8 mouse cellular contexts compared by ENCODE assay signal in genomic region chr4:117409144-117410048, GRCm38 (mm10).
DNase-seq lines count a peak whose midpoint lies in the region; ATAC-seq and TF ChIP-seq lines count a peak whose summit lies in the region.
"Had no signal": no experiment of that assay in that cellular context is flagged by ENCODE, and none has a peak within 500 bp of the region (broad histone marks: within the 10 kb centered on the region; RNA-seq: fewer than 3 reads in every experiment).

No protein-coding gene starts in this region.

- TF ChIP-seq POLR2A in limb, embryonic 14.5 days (IDR thresholded peaks at IDR 0.05; ENCODE audit: borderline replicate concordance, extremely low read depth, insufficient read depth, insufficient read length), result no peak

- 22% methylated on average over 14 of the region's 14 CpGs for WGBS in hindbrain, embryonic 11.5 days
- WGBS in limb, embryonic 14.5 days, result 39% methylated on average over 13 of the region's 14 CpGs

- no peaks in the 10 kb centered on the region for H3K27me3 ChIP-seq in E14TG2a.4 (ENCODE audit: insufficient read depth, low read length)
- peaks cover 74% of the 10 kb centered on the region for H3K27me3 ChIP-seq in hindbrain, embryonic 11.5 days (ENCODE audit: control insufficient read depth, insufficient read depth, low read length)
- H3K27me3 ChIP-seq in limb, embryonic 14.5 days (ENCODE audit: control insufficient read depth, insufficient read depth, low read length), result no peaks in the 10 kb centered on the region

- TF ChIP-seq CTCF in E14TG2a.4 (conservative IDR thresholded peaks at IDR 0.05; ENCODE audit: low read length), result no peak

- H3K36me3 ChIP-seq in E14TG2a.4 (ENCODE audit: insufficient read depth, low read length), result no peaks in the 10 kb centered on the region
- H3K36me3 ChIP-seq in hindbrain, embryonic 11.5 days (ENCODE audit: control insufficient read depth, insufficient read depth, low read length), result no peaks in the 10 kb centered on the region
- no peaks in the 10 kb centered on the region for H3K36me3 ChIP-seq in limb, embryonic 14.5 days (ENCODE audit: control insufficient read depth, insufficient read depth, low read length)

- peak overlapping the region; percentile 60 for H3K27ac ChIP-seq in hindbrain, embryonic 11.5 days (ENCODE audit: low read depth, low read length)
- no peak overlapping the region for H3K27ac ChIP-seq in limb, embryonic 14.5 days (replicated peaks; ENCODE audit: low read depth, low read length)

- H3K4me1 ChIP-seq in E14TG2a.4 (replicated peaks; ENCODE audit: low read depth, low read length), result peaks cover 88% of the 10 kb centered on the region
- H3K4me1 ChIP-seq in hindbrain, embryonic 11.5 days (replicated peaks; ENCODE audit: control insufficient read depth, insufficient read depth, low read length), result peaks cover 16% of the 10 kb centered on the region
- H3K4me1 ChIP-seq in limb, embryonic 14.5 days (ENCODE audit: control insufficient read depth, insufficient read depth, low read length), result peaks cover 23% of the 10 kb centered on the region

- 0 out of 2 replicates have a peak overlapping the region, but pooled peaks have one; percentile 33 for H3K4me3 ChIP-seq in E14TG2a.4 (replicated peaks; ENCODE audit: low read length)
- H3K4me3 ChIP-seq in hindbrain, embryonic 11.5 days (ENCODE audit: low read depth, low read length), result no peak overlapping the region
- no peak overlapping the region for H3K4me3 ChIP-seq in limb, embryonic 14.5 days (replicated peaks; ENCODE audit: low read length)

- peak; percentile 86 for ATAC-seq in hindbrain, embryonic 11.5 days (ENCODE audit: low FRiP score)
- peak; percentile 34; the same call in 1 of the 2 replicates for ATAC-seq in limb, embryonic 14.5 days (ENCODE audit: low FRiP score, low read depth)

- no peak overlapping the region for H3K4me2 ChIP-seq in hindbrain, embryonic 11.5 days (replicated peaks; ENCODE audit: low read depth, low read length)
- H3K4me2 ChIP-seq in limb, embryonic 14.5 days (replicated peaks; ENCODE audit: low read depth, low read length, severe bottlenecking), result no peak overlapping the region

- no peak overlapping the region for H3K9ac ChIP-seq in hindbrain, embryonic 11.5 days (ENCODE audit: low read depth, low read length)
- H3K9ac ChIP-seq in limb, embryonic 14.5 days (ENCODE audit: low read depth, low read length, severe bottlenecking), result no peak overlapping the region

- peak; percentile 40 for DNase-seq in cerebellum, adult 9-11 months
- DNase-seq in hindbrain, embryonic 11.5 days (ENCODE audit: low spot score), result peak; percentile 67
- DNase-seq in limb, embryonic 14.5 days (ENCODE audit: low spot score), result no peak
- DNase-seq in gastrocnemius, postnatal 14 days, result no peak
- DNase-seq in c-Kit-positive CD71-positive TER-119-positive erythroid progenitor cells, embryonic 14.5 days (ENCODE audit: low spot score), result no peak
- DNase-seq in urinary bladder, postnatal 25 days (ENCODE audit: low spot score), result no peak
- DNase-seq: lung, postnatal 10 days had no signal

- intact Hi-C loops in gastrocnemius, postnatal 14 days (cut with DNase I; ENCODE audit: low total_unique reads), result no loop called here

- H3K9me3 ChIP-seq in E14TG2a.4 (ENCODE audit: low read length), result no peaks in the 10 kb centered on the region
- no peaks in the 10 kb centered on the region for H3K9me3 ChIP-seq in hindbrain, embryonic 11.5 days (ENCODE audit: control insufficient read depth, low read length)
- H3K9me3 ChIP-seq in limb, embryonic 14.5 days (ENCODE audit: control insufficient read depth, low read length), result no peaks in the 10 kb centered on the region

Comparison
In these comparisons a context has a peak if more than half of its experiments do, and no peak if none do; other contexts are left out.
1. DNase-seq: peak in cerebellum, adult 9-11 months (single experiment) and hindbrain, embryonic 11.5 days (single experiment); none in limb, embryonic 14.5 days (single experiment), gastrocnemius, postnatal 14 days (single experiment), c-Kit-positive CD71-positive TER-119-positive erythroid progenitor cells, embryonic 14.5 days (single experiment) and urinary bladder, postnatal 25 days (single experiment).